Comparison of ENCODE assay signal across 8 mouse cellular contexts in genomic region chr6:88939281-88940089, GRCm38 (mm10). TPM values are rescaled to one million over a fixed set of nuclear protein-coding genes. Genes with fewer than 3 reads are reported as not detected.
A peak's percentile ranks its signal among the peaks of the same experiment; 100 is the strongest.
DNase-seq lines count a peak whose midpoint lies in the region; ATAC-seq and TF ChIP-seq lines count a peak whose summit lies in the region.

No protein-coding gene starts in this region.

- H3K27ac ChIP-seq in hindbrain, embryonic 10.5 days: peak overlapping the region; percentile 91
- H3K27ac ChIP-seq in hindbrain, postnatal 0 days: no peak overlapping the region
- peak overlapping the region; percentile 73 for H3K27ac ChIP-seq in embryonic facial prominence, embryonic 13.5 days

- peak overlapping the region; percentile 21; the same call in 1 of the 2 replicates for H3K4me3 ChIP-seq in hindbrain, embryonic 10.5 days
- H3K4me3 ChIP-seq in hindbrain, postnatal 0 days (ENCODE audit: low read length): no peak overlapping the region
- no peak overlapping the region for H3K4me3 ChIP-seq in embryonic facial prominence, embryonic 13.5 days

- WGBS in hindbrain, embryonic 10.5 days: 40% methylated on average over 12 of the region's 12 CpGs
- WGBS in hindbrain, postnatal 0 days: 31% methylated on average over 12 of the region's 12 CpGs
- 40% methylated on average over 12 of the region's 12 CpGs for WGBS in embryonic facial prominence, embryonic 13.5 days

- ATAC-seq in hindbrain, postnatal 0 days: no peak
- ATAC-seq in embryonic facial prominence, embryonic 13.5 days (ENCODE audit: insufficient number of reproducible peaks, insufficient read depth, low FRiP score, low TSS enrichment, low read depth): no peak
- peak; percentile 79 to 89 for ATAC-seq in hematopoietic stem cell, adult 5-6 weeks (replicated peaks in 1 of 2; ENCODE audit: insufficient read depth in 1 of 2, low FRiP score in 2 of 2, low TSS enrichment in 1 of 2, low read depth in 1 of 2, poor library complexity in 2 of 2, severe bottlenecking in 2 of 2)

- H3K4me2 ChIP-seq in hindbrain, postnatal 0 days (ENCODE audit: low read depth, low read length): no peak overlapping the region
- no peak overlapping the region for H3K4me2 ChIP-seq in embryonic facial prominence, embryonic 13.5 days

- no peaks in the 10 kb centered on the region for H3K9me3 ChIP-seq in hindbrain, embryonic 10.5 days
- H3K9me3 ChIP-seq in hindbrain, postnatal 0 days (ENCODE audit: low read length): no peaks in the 10 kb centered on the region
- H3K9me3 ChIP-seq in embryonic facial prominence, embryonic 13.5 days: no peaks in the 10 kb centered on the region

- peaks cover 100% of the 10 kb centered on the region for H3K4me1 ChIP-seq in hindbrain, embryonic 10.5 days (replicated peaks)
- H3K4me1 ChIP-seq in hindbrain, postnatal 0 days (ENCODE audit: insufficient read depth, low read length): peaks cover 33% of the 10 kb centered on the region
- peaks cover 54% of the 10 kb centered on the region for H3K4me1 ChIP-seq in embryonic facial prominence, embryonic 13.5 days

- no peaks in the 10 kb centered on the region for H3K36me3 ChIP-seq in hindbrain, embryonic 10.5 days
- no peaks in the 10 kb centered on the region for H3K36me3 ChIP-seq in hindbrain, postnatal 0 days (ENCODE audit: insufficient read depth, low read length)
- no peaks in the 10 kb centered on the region for H3K36me3 ChIP-seq in embryonic facial prominence, embryonic 13.5 days

- peaks cover 26% of the 10 kb centered on the region for H3K27me3 ChIP-seq in hindbrain, embryonic 10.5 days (ENCODE audit: insufficient read depth, poor library complexity, severe bottlenecking)
- no peaks in the 10 kb centered on the region for H3K27me3 ChIP-seq in hindbrain, postnatal 0 days (ENCODE audit: insufficient read depth, low read length)
- H3K27me3 ChIP-seq in embryonic facial prominence, embryonic 13.5 days: peaks cover 4% of the 10 kb centered on the region; the same call in 1 of the 2 replicates

- no peak for TF ChIP-seq CTCF in hindbrain, postnatal 0 days (IDR thresholded peaks at IDR 0.05; ENCODE audit: low read depth)

- H3K9ac ChIP-seq in hindbrain, postnatal 0 days (replicated peaks; ENCODE audit: low read length): no peak overlapping the region
- H3K9ac ChIP-seq in embryonic facial prominence, embryonic 13.5 days: no peak overlapping the region

- DNase-seq in hindbrain, embryonic 10.5 days (ENCODE audit: low spot score): peak; percentile 51
- DNase-seq in hindbrain, postnatal 0 days (ENCODE audit: low spot score): no peak
- peak; percentile 61 to 75 for DNase-seq in natural killer cell, adult 2 months (ENCODE audit: low spot score in 2 of 2)
- DNase-seq in ovary, postnatal 14 days (ENCODE audit: low spot score): no peak
- no peak for DNase-seq in urinary bladder, postnatal 36 days (ENCODE audit: low spot score in 2 of 2)
- DNase-seq in layer of hippocampus, postnatal 25 days (ENCODE audit: extremely low spot score in 1 of 2, low spot score in 1 of 2): no peak

RNA-seq across cellular contexts. Expression of gene Tpra1, which starts 37.4 kb away (rescaled TPM):
- polyA plus RNA-seq in hindbrain, embryonic 10.5 days (2016; fragmentation: Nextera tagmentation; extraction: Ambion mirVana): 60.5 and 62.3 TPM in 2 replicates
- 55.2 and 88.4 TPM in 2 replicates for total RNA-seq in hindbrain, postnatal 0 days (2014; rRNA removed)
- 49.4 and 56.0 TPM in 2 replicates for polyA plus RNA-seq in hindbrain, postnatal 0 days (2015; fragmentation: Nextera tagmentation; extraction: Ambion mirVana)
- polyA plus RNA-seq in embryonic facial prominence, embryonic 13.5 days (2015; fragmentation: Nextera tagmentation; extraction: Ambion mirVana): 93.2 and 93.5 TPM in 2 replicates
- 27.5 and 50.7 TPM in 2 replicates for total RNA-seq in hematopoietic stem cell, adult 5-6 weeks (2017)
- 10 to 100 TPM; 35.1 to 45.1 TPM for total RNA-seq in layer of hippocampus, postnatal 25 days (2021)

RNA-seq across cellular contexts. Expression of gene Mcm2, which starts 40.9 kb away (rescaled TPM):
- polyA plus RNA-seq in hindbrain, embryonic 10.5 days (2016; fragmentation: Nextera tagmentation; extraction: Ambion mirVana): 222 and 292 TPM in 2 replicates
- total RNA-seq in hindbrain, postnatal 0 days (2014; rRNA removed): 35.3 and 37.0 TPM in 2 replicates
- polyA plus RNA-seq in hindbrain, postnatal 0 days (2015; fragmentation: Nextera tagmentation; extraction: Ambion mirVana): 21.7 and 23.3 TPM in 2 replicates
- polyA plus RNA-seq in embryonic facial prominence, embryonic 13.5 days (2015; fragmentation: Nextera tagmentation; extraction: Ambion mirVana): 124 and 131 TPM in 2 replicates
- total RNA-seq in hematopoietic stem cell, adult 5-6 weeks (2017): 125 and 146 TPM in 2 replicates
- 1 to 10 TPM; 5.5 to 6.6 TPM for total RNA-seq in layer of hippocampus, postnatal 25 days (2021)

Comparison
In these comparisons a context has a peak if more than half of its experiments do, and no peak if none do; other contexts are left out.
1. DNase-seq: peak in hindbrain, embryonic 10.5 days (single experiment) and natural killer cell, adult 2 months (2 of 2); none in hindbrain, postnatal 0 days (single experiment), ovary, postnatal 14 days (single experiment), urinary bladder, postnatal 36 days (0 of 2) and layer of hippocampus, postnatal 25 days (0 of 2).
2. ATAC-seq: peak in hematopoietic stem cell, adult 5-6 weeks (2 of 2); none in hindbrain, postnatal 0 days (single experiment) and embryonic facial prominence, embryonic 13.5 days (single experiment).